Mouse (Mus musculus): ENCODE results near the gene Rad21l.

Gene Rad21l

GRCm38 (mm10) chr2:151668433-151668832 lies at the start of gene Rad21l:
Rad21l (minus strand) TSS chr2:151668533.
- no peak for ATAC-seq (ENCODE audit: low TSS enrichment)

GRCm38 (mm10) chr2:151716318-151717055 lies 48.2 kb upstream of the Rad21l start:
- 0 out of 2 replicates have a peak, but pooled peaks have one; percentile 15 for ATAC-seq (ENCODE audit: low TSS enrichment)

GRCm38 (mm10) chr2:151715526-151715925 lies 47.2 kb upstream of the Rad21l start:
- peak; percentile 77 for ATAC-seq (ENCODE audit: low TSS enrichment)

GRCm38 (mm10) chr2:151712647-151713046 lies 44.3 kb upstream of the Rad21l start:
- ATAC-seq (ENCODE audit: low TSS enrichment) = no peak

GRCm38 (mm10) chr2:151702851-151703190 lies 34.5 kb upstream of the Rad21l start:
- ATAC-seq (ENCODE audit: low TSS enrichment) = 0 out of 2 replicates have a peak, but pooled peaks have one; percentile 8

- ATAC-seq (ENCODE audit: low TSS enrichment) = peak; percentile 80
These were observed 34.0 kb upstream of the Rad21l start for GRCm38 (mm10) chr2:151702146-151702850.

GRCm38 (mm10) chr2:151701231-151702145 lies 33.2 kb upstream of the Rad21l start, which contains the start of gene Tmem74b:
Tmem74b (plus strand) TSS chr2:151702008.
- ATAC-seq (ENCODE audit: low TSS enrichment) = peak; percentile 31; the same call in 1 of the 2 replicates

GRCm38 (mm10) chr2:151682976-151683375 lies 14.6 kb upstream of the Rad21l start:
- ATAC-seq (ENCODE audit: low TSS enrichment) = no peak

GRCm38 (mm10) chr2:151682357-151682756 lies 14.0 kb upstream of the Rad21l start:
- peak; percentile 93 for ATAC-seq (ENCODE audit: low TSS enrichment)

GRCm38 (mm10) chr2:151676234-151676633 lies 7.9 kb upstream of the Rad21l start:
- ATAC-seq (ENCODE audit: low TSS enrichment) = peak; percentile 55; the same call in 1 of the 2 replicates

GRCm38 (mm10) chr2:151670968-151671329 lies 2.6 kb upstream of the Rad21l start:
- no peak for ATAC-seq (ENCODE audit: low TSS enrichment)

GRCm38 (mm10) chr2:151670026-151670967 lies 2.0 kb upstream of the Rad21l start:
- no peak for ATAC-seq (ENCODE audit: low TSS enrichment)

GRCm38 (mm10) chr2:151652053-151652452 lies 16.3 kb downstream of the Rad21l start:
- ATAC-seq (ENCODE audit: low TSS enrichment) = no peak

GRCm38 (mm10) chr2:151636015-151636402 lies 32.3 kb downstream of the Rad21l start:
- ATAC-seq (ENCODE audit: low TSS enrichment) = no peak

GRCm38 (mm10) chr2:151635362-151636014 lies 32.8 kb downstream of the Rad21l start:
- 0 out of 2 replicates have a peak, but pooled peaks have one; percentile 4 for ATAC-seq (ENCODE audit: low TSS enrichment)

- ATAC-seq (ENCODE audit: low TSS enrichment) = peak; percentile 58
These were observed 33.4 kb downstream of the Rad21l start for GRCm38 (mm10) chr2:151634903-151635302.

- no peak for ATAC-seq (ENCODE audit: low TSS enrichment)
These were observed 35.4 kb downstream of the Rad21l start for GRCm38 (mm10) chr2:151632982-151633381.

GRCm38 (mm10) chr2:151632159-151632814 lies 36.0 kb downstream of the Rad21l start, which contains the start of gene Snph:
Snph (minus strand) TSS chr2:151632593.
- ATAC-seq (ENCODE audit: low TSS enrichment) = peak; percentile 73

GRCm38 (mm10) chr2:151631406-151632158 lies 36.8 kb downstream of the Rad21l start:
- peak; percentile 10; the same call in 1 of the 2 replicates for ATAC-seq (ENCODE audit: low TSS enrichment)

All from frontal cortex, adult (tissue).